Mouse (Mus musculus) erythroid progenitor cell, adult 5-6 weeks (primary cell): ENCODE measurements around the gene Elf2. TPM values are rescaled to one million over a fixed set of nuclear protein-coding genes. Genes with fewer than 3 reads are reported as not detected.

Experiments used
- ATAC-seq: replicated peaks from 2 replicates; pipeline ENCODE4 v1.8.0; 2016; ENCODE audit warnings: moderate number of reproducible peaks, mild to moderate bottlenecking, moderate TSS enrichment, inconsistent platforms; ENCODE audit not compliant: poor library complexity, low FRiP score, severe bottlenecking
- total RNA-seq, 2 experiments: library from RNA; stranded (forward) in 1 of 2; stranded (reverse) in 1 of 2; fragments of 150-400 nt in 1 of 2; fragments of 186-747, 209-891 nt in 1 of 2; gene quantifications; 2 replicates each; pipeline versions ENCODE4 v1.2.3 to v1.2.4; 2015 to 2017; ENCODE audit warnings: low replicate concordance in 2 of 2

The Elf2 gene
- total RNA-seq (2015; ENCODE audit: low replicate concordance) (35.0 and 53.2 TPM in 2 replicates), total RNA-seq (2017; ENCODE audit: low replicate concordance) (90.9 and 107 TPM in 2 replicates)

DNA sequence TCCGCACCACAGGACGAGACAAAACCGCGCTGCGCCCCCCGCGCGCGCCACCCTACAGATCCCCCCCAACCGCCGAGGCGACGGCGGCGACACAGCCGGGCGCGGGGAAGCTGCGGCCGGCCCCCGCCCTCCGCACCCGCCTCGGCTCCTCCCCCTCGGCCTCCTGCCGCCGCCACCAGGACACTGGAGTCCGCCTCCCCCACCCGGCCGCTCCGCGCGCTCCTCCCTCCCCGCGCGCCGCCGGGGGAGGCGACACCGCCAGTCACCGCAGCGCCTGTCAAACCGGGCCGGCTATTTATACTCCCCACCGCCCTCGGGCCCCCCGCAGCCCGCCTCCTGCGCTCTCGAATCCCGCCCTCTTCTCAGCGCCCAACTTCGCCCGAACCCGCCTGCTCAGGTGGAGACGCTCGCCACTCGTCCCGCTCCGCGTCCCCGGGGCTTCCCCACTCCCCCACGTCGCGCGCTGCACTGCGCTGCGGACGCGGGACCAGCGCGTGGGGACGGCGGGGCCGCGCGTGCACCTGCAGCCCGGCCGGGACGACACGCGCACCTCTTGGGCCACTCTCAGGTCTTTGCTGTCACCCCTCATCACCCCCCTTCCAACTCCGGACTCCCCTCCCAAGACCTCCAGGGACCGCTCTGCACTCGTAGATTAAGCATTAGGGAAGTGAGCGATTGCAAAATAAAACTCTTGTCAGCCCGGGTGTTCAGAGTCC, at the start of gene Elf2:
Gene Elf2 (minus strand): TSS at position 112 of the 716 bp plus-strand sequence.
- peak; percentile 83 for ATAC-seq

DNA sequence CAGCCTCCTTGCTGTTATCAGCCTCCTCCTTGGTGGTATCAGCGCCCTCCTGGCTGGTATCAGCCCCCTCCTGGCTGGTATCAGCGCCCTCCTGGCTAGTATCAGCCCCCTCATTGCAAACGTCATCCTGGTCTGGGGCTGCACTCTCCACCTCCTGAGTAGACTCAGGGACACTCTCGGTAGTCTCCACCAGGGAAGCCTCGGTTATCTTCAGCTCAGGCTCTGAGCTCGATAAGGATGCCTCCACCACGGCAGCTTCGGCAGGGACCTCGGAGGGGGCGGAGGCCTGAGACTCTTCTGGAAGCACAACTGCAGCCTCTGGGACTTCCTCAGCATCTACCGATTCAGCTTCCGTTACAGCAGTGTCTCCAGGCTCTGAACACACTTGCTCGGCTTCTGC, 48.4 kb upstream of the Elf2 start:
- ATAC-seq, result peak; percentile 76

DNA sequence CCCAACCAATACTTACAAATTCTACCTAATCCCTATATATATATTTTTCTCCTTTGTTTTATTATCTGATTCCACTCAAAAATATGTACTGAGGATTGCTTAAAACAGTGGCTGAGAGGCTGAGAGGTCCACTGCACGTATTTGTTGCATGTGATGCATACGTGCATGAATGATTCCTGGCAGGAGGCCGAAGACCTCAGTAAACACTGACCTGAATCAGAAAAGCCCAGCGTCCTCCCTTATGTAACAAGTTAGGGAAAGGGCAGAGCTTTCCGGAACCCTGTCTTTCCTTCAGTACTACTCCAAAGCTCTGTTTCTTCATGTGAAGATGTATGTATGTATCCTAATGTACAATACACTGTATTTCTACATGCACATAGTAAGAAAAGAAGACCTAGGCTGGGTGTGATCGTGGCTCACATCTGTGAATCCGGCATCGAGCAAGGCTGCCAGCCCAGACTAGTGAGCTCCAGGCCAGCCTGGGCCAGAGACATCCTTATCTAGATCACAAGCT, 47.5 kb upstream of the Elf2 start:
- ATAC-seq, result no peak

DNA sequence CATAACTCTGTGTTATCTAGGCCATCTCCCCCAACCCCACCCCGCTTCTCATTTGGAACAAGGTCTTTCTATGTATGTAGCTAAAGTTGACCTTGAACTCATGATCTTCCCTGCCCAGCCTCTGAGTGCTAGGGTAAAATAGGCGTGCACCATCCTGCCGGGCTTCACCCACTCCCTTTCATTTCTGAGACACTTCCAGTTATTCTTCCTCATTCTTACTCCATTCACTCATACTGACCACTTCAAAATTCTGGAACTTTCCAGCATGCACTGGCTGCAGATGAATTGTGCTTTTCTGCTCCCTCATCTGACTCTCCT, 46.6 kb upstream of the Elf2 start:
- no peak for ATAC-seq

DNA sequence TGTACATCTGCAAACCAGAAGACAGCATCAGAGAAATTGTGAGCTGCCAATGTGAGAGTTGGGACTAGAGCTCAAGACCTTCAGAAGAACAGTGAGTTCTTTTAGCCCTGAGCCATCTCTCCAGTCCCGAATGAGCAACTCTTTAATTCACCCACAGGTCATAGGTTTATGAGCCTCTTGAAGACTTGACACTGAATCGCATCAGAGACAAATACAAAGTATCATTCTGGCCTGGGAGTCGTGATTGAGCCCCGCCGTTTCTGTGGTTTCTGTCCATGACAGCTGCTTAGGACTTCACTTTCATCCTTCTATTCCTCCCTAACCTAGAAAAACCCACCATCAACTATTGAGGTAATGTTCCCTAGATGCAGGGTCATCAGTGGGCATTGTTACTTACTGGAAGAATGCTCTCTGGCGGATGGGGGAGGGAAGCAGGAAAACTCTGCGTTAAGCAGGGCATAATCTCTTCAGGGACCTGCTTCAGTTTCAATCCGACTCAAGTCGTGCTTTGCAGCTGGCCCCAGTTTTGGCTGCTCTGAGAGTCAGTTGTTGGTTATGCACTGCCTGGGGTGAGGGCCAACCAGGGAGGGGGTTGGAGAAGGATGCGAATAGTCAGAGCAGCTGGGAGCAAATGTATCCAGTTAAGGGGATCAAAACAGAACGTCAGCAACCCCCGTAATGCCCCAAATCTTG, 46.1 kb upstream of the Elf2 start:
- no peak for ATAC-seq

DNA sequence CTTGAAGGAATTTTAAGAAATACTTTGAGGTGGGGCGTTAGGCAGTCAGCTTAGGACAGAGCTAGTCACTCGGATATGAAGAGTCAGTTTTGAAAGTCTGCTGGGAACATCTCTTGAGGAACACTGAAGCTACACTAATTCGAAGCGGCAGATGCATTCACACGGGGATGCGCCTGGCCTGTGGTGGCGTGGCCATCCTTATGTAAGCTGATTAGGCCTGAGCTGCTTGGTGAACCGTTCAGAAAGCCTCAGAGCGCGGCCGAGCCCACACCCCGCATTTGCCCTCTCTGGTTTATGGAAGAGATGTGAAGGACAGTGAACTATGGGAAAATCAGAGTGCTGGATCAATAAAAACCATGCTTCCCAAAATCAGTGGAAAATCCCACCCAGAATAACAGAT, 42.9 kb upstream of the Elf2 start:
- no peak for ATAC-seq

DNA sequence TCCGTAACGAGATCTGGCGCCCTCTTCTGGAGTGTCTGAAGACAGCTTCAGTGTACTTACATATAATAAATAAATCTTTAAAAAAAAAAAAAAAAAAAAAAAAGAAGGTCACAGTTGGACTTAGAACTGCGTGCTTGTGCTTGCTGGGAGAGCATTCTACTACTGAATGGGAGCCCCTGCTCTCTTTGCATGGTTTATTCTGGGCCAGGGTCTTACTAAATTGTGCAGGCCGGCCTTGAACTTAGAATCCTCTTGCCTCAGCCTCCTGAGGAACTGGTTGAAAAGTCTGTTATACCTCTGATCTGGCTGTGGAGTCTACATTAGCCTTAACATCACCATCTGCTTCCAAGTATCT, 40.2 kb upstream of the Elf2 start:
- no peak for ATAC-seq

DNA sequence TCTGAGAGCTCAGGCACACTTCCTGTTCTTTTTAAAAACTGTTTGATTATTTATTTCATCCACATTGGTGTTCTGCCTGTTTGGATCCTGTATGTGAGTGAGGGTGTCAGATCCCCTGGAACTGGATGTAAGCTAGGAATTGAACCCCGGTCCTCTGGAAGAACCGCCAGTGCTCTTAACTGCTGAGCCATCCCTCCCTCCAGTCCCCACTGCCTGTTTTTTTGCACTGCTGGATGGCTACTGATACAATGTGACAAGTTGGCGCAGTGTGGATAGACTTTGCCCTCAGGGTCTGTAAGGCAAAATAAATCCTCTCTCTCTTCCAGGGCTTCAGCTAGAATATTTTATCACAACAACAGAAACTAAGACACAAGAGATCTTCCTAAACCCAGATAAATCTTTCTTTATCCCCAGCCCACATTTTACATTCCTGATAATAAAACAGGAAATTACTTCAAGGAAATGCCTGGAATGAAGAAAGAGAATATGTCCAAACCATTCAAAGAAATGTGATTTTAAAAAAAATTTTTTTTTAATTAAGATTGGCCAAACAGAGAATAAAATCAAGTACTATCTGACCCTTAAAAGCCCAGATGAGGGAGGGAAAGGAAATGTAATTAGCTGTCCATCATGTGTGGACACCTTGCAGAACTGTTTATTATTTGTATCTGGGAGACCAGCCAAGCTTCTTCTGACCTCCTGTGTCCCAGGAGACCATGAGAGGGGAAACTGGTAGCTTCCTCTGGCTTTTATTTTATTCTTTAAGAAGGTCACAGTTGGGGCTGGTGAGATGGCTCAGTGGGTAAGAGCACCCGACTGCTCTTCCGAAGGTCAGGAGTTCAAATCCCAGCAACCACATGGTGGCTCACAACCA, 39.6 kb upstream of the Elf2 start:
- no peak for ATAC-seq

DNA sequence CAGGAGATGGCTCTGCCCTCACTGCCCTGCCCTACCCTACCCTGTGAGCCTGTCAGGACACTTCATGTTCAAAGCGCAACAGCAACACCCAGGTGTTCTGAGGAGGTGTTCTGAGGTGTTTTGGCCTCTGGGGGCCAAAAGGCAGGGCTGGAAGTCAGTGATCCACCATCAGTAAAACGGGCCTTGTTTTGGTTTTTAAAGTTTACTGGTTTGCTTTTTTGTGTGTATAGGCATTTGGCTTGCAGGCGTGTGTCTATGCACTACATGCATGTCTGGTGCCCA, 38.1 kb upstream of the Elf2 start:
- ATAC-seq, result no peak

DNA sequence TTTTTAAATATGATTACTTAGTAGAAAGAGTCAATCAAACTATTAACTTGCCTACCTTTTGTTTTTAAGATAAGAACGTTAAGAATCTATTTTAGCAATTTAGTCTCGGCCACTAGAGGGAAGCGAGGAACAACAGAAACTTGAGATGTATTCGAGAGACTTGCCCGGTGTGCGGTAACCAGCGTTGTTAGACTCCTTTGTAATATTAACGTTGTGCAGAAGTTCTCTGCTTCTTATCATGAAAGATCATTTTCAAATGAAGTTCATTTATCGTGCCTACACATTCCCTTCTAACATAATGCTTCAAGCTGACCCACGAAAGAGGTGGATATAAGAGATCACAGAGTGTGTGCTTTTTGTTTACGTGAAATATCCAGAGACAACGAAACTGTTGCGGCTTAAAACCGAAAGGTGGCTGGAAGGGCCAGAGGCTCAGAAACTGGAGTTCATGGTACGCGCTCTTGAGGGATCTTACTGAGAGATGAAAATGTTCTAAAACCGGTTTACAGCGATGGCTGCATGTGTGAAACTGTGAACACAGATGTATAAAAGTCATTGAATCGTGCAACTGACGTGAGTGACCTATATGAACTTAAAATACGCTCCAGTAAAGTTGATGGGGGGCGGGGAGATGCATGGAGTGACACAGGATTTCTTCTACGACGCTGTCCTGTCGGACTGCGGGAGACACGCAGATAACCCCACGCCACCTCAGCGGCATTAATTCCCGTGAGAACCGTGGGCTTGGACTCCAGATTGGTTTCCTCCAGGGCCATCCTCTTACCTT, 37.6 kb upstream of the Elf2 start:
- ATAC-seq, result peak; percentile 59

DNA sequence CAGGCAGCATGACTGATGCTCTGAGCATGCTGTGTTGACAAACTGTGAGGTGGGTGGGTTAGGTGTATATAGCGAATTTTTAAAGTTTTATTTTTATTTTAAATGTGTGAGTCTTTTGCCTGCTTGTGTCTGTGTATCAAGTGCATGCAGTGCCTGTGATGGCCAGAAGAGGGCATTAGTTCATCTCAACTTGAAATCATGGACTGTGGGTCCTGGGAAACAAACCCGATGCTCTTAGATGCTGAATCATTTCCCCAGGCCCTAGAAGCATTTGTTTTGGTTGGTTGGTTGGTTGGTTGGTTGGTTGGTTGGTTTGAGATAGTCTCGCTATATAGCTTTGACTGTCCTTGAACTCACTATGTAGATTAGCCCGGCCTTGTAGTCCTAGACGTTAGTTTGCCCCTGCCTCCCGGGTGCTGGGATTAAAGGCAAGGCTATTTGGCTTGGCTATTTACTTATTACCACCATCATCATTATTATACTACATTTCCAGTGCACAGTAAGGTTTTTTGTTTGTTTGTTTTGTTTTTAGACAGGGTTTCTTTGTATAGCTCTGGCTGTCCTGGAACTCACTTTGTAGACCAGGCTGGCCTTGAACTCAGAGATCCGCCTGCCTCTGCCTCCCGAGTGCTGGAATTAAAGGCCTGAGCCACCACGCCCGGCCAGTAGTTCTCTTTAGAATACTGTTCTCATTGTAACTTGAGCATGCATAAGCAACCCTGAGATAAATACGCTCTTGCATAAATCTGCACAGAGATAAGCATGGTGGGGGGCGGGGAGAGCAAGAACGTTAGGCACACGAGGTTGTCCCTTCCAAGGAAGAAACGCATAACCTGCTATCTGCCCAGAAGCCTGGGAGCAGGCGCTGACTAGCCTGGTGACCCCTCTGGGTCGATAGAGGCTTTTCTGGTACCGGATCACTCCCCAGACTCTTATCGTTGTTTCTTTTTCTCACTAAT, 35.1 kb upstream of the Elf2 start:
- ATAC-seq, result peak; percentile 69

DNA sequence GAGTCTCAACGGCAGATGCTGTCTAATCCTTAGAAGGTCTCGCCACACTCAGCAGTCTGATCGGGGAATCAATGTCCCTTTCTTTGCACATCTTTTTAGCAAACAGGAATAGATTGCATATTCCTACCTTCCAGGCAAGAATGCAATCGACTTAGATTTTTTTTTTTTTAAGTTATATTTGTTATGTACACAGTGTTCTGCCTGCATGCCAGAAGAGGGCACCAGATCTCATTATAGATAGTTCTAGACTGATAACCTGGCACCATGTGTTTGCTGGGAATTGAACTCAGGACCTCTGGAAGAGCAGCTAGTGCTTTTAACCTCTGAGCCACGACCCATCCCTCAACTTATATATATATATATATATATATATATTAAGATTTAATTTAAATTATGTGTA, 33.1 kb upstream of the Elf2 start:
- ATAC-seq, result no peak

DNA sequence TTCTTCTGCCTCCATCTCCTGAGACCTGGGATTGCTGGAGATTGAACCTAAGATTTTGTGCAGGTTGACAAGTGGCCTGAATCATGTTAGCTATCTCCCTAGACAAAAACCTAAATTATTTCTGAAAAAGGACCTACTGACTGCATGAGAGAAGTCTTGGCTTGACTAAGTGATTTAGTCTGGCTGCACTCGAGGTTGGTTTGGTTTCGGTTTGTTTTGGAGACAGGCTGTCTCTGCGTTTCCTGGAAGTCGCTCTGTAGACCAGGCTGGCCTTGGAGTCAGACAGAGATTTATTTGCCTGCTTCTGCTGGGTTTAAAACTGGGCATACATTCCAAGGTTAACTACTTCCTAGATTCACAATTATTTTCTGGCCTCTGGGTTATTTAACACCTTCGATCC, 32.4 kb upstream of the Elf2 start:
- ATAC-seq, result no peak

DNA sequence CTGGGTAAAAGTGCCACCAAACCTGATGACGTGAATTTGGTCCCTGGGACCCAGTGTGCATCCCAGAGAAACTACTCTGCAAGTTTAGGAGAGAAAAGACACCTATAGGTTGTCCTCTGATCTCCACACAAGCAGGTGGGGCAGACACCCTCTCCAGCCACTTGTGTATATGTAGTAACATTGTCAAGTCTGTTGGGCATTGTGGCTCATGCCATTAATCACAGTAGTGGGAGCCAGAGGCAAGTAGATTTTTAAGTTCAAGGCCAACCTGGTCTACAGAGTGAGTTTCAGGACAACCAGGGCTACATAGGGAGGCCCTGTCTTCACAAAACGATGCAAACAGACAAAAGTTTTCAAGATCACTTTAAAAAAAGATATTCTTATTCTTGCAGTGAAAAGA, 31.4 kb upstream of the Elf2 start:
- ATAC-seq, result no peak

DNA sequence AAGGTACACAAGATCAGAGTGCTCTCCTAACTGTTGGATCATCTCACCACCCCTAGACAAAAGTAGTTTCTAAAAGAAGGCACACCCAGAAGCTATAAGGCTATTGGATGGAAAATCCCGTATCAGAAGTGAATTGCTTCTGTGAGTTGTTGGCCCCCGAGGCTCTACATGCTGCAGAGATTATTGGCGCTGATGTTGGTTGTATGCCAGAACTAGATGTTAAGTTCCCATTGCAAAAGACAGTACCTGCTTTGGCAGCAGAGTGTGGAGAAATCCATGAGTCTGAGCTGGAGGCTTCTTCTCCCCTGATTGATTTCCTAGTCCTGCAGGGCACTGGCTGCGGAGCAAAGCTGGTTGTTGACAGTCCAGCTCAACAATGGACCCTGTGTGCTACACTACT, 27.5 kb upstream of the Elf2 start:
- no peak for ATAC-seq

DNA sequence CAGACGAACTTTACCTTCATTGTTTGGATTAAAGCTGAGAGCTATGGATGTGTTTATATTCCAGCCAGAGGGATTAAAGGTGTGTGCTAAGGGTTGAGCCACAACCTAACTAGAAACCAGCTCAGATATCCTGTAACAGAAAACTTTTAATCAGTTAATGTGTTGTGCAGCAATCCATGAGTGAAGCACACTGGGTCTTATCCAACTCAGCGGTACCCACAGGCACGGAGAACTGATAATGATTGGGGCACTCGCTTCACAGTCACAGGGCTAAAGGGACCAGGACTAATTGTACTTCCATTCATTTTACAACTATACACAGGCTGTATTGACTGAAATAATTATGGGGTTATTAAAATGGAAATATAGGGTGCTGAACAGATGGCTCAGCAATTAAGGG, 26.5 kb upstream of the Elf2 start:
- ATAC-seq, result no peak

DNA sequence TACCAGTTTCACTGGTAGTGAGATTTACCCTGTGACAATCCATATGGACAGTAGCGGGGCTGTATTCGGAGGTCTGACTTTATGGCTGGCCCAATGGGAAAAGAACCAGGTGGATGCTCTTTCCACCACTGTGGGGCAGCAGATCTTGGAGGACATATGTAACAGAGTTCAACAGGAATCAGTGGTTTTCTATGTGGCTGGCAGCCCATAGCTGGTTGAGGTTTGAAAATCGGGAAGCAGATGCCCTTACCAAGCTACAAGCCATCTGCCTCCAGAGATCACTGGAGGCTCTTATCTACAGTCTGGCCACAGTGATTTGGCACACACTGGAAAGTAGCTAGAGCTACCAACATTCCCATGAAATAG, 25.0 kb upstream of the Elf2 start:
- ATAC-seq, result no peak

DNA sequence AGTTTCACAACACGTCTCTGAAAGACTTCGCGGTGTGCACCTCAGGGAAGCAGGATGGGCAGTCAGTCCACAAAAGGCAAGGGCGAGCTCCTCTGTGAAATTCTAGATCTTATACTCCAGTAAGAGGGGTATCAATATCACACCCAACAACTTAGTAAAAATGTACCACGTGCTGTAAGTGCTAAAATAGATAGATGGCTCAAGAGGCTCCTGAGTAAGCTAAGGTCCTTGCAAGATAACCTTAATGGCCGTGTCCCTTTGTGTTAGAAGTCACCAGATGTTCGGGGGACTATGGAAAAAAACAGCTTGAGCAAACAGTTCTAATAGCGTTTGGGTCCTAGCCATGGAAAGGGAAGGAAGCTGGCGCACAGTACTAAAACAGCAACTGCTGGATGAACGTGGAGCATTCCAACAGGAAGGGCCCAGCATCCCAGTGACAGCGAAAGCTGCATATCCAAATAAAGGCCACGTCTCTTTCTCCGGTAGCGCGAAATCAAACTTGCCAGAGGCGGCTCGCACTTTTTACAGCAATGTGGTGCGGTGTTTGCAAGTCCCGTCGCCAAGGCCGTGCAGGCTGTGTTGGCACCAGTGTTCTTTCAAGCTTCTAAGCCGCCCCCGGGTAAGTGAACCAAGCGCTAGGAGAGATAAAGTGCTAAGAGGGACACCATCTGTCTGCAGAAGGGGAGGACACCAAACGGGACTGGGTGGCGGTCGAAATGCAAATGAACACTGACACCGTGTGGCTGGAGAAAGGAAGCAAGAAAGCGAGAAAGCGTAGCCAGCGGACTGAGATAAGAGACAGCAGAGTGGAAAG, 24.4 kb upstream of the Elf2 start:
- ATAC-seq, result peak; percentile 97
